Mouse (Mus musculus) ES-E14 (cell line): ENCODE measurements at regions not wholly inside any gene's neighbourhood (a gene's known extent, or its start where the extent isn't known, plus 50 kb on each side); places are given as distances from the start of the nearest gene placed in this dataset.

Experiments
- DNase-seq: peaks from one replicate; pipeline ENCODE4 v3.0.0-alpha.2; 2013; ENCODE audit warnings: low read depth, low spot score
- H3K27ac ChIP-seq: 2 replicates; pipeline ENCODE4 v1.5.1; 2012; ENCODE audit warnings: low read depth, mild to moderate bottlenecking, low read length, moderate library complexity, mixed read lengths; ENCODE audit not compliant: poor library complexity, insufficient read depth, severe bottlenecking
- H3K36me3 ChIP-seq: 2 replicates; pipeline ENCODE4 v1.6.1; 2012; ENCODE audit warnings: mild to moderate bottlenecking, low read length, moderate library complexity, mixed read lengths; ENCODE audit not compliant: control insufficient read depth, poor library complexity, insufficient read depth, severe bottlenecking
- H3K4me1 ChIP-seq, 2 experiments: fragments of 150-350 bp in 1 of 2; sonication (generic) in 1 of 2; 2 replicates each; pipeline ENCODE4 v1.6.1; 2012; ENCODE audit warnings: low read length in 2 of 2, mild to moderate bottlenecking in 1 of 2, mixed read lengths in 1 of 2; ENCODE audit not compliant: control insufficient read depth in 2 of 2, insufficient read depth in 2 of 2, poor library complexity in 1 of 2
- H3K4me3 ChIP-seq, 2 experiments: fragments of 150-350 bp in 1 of 2; sonication (generic) in 1 of 2; 2 replicates each; pipeline ENCODE4 v1.5.1; 2012; ENCODE audit warnings: low read length in 2 of 2, low read depth in 1 of 2, mild to moderate bottlenecking in 1 of 2, mixed read lengths in 1 of 2; ENCODE audit not compliant: insufficient read depth in 1 of 2, poor library complexity in 1 of 2, severe bottlenecking in 1 of 2
- H3K9ac ChIP-seq: 2 replicates; pipeline ENCODE4 v1.6.1; 2012; ENCODE audit warnings: low read depth, mild to moderate bottlenecking, low read length, mixed read lengths; ENCODE audit not compliant: poor library complexity, insufficient read depth, severe bottlenecking
- H3K9me3 ChIP-seq: fragments of 150-350 bp; sonication (generic); 2 replicates; pipeline ENCODE4 v1.6.1; 2012; ENCODE audit warnings: low read depth, mild to moderate bottlenecking, low read length; ENCODE audit not compliant: control insufficient read depth, insufficient read depth
- CHD2 ChIP-seq: IDR thresholded peaks from 2 replicates; pipeline ENCODE4 v1.6.1; 2014; ENCODE audit warnings: mild to moderate bottlenecking, low read depth, low read length, inconsistent platforms
- HCFC1 ChIP-seq: IDR thresholded peaks from 2 replicates; pipeline ENCODE4 v1.6.1; 2012; ENCODE audit warnings: low read length, inconsistent platforms, borderline replicate concordance; ENCODE audit not compliant: insufficient read depth
- MAFK ChIP-seq: IDR thresholded peaks from 2 replicates; pipeline ENCODE4 v1.6.1; 2014; ENCODE audit warnings: mild to moderate bottlenecking, low read depth, low read length, inconsistent platforms; ENCODE audit not compliant: insufficient read depth
- ZC3H11A ChIP-seq: IDR thresholded peaks from 2 replicates; pipeline ENCODE4 v1.6.1; 2012; ENCODE audit warnings: low read depth, mild to moderate bottlenecking, inconsistent platforms, low read length, borderline replicate concordance
- ZNF384 ChIP-seq: IDR thresholded peaks from 2 replicates; pipeline ENCODE4 v1.6.1; 2012; ENCODE audit warnings: low read depth, low read length, inconsistent platforms
- in situ Hi-C, 2 experiments: fragments of 600-800 bp; cut with MboI; formaldehyde crosslinking; loops; one replicate each; pipeline ENCODE4 v1.15.1; 2025; ENCODE audit warnings: low sequenced_read_pairs in 2 of 2, inconsistent platforms in 1 of 2; ENCODE audit not compliant: unreplicated experiment in 2 of 2

GRCm38 (mm10) chr6:50807187-50808012 lies 153.2 kb upstream of the Npvf start:
- DNase-seq: no peak
- Histone ChIP-seq H3K9me3 (no peaks in the 10 kb centered on the region), H3K27ac (no peak overlapping the region), H3K9ac (no peak overlapping the region), H3K4me1 (no peaks in the 10 kb centered on the region), H3K4me3 (no peak overlapping the region), H3K36me3 (no peaks in the 10 kb centered on the region)
- TF ChIP-seq MAFK: no peak
- TF ChIP-seq CHD2: no peak
- TF ChIP-seq ZNF384: no peak
- TF ChIP-seq HCFC1: no peak
- TF ChIP-seq ZC3H11A: no peak
- in situ Hi-C loops: loop anchor here in 1 of 2 experiments (25.0 kb wide), 1 partner anchor 355 kb away; no protein-coding TSS in a partner anchor

DNA sequence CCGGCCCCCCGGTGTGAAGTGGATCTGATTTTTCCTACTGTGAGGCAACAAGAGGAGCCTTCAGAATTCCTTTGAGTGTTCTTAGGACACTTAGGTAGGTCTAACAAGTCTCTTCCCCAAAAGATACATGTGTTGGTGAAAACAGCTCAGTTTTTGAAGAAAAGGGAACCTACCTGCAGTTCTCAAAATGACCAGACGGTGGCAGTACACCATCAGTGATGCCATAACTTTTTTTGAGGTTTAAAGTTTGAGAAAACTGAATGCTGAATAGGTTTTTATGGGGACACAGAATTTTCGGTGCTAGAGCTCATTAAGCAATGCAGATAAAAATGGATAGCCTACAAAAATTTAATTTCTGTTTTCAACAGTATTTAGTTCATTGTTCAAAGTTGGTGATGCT lies 153.9 kb upstream of the Npvf start:
- no peak for DNase-seq
- Histone ChIP-seq H3K9ac (no peak overlapping the region), H3K4me3 (no peak overlapping the region), H3K27ac (no peak overlapping the region), H3K9me3 (no peaks in the 10 kb centered on the region), H3K4me1 (no peaks in the 10 kb centered on the region), H3K36me3 (no peaks in the 10 kb centered on the region)
- in situ Hi-C loops: loop anchor here in 1 of 2 experiments (25.0 kb wide), 1 partner anchor 354 kb away; no protein-coding TSS in a partner anchor
- TF ChIP-seq ZC3H11A (peak; percentile 88), MAFK (no peak)

- H3K9ac ChIP-seq: no peak overlapping the region
- DNase-seq: no peak
- in situ Hi-C loops: loop anchor here in 1 of 2 experiments (25.0 kb wide), 1 partner anchor 353 kb away; no protein-coding TSS in a partner anchor
These were observed 154.8 kb upstream of the Npvf start for GRCm38 (mm10) chr6:50808811-50809668.

GRCm38 (mm10) chr6:50809669-50809983 lies 155.4 kb upstream of the Npvf start:
- no peak for DNase-seq
- in situ Hi-C loops: loop anchor here in 1 of 2 experiments (25.0 kb wide), 1 partner anchor 353 kb away; no protein-coding TSS in a partner anchor
- H3K4me1 ChIP-seq: no peaks in the 10 kb centered on the region
- no peaks in the 10 kb centered on the region for H3K36me3 ChIP-seq
- no peak overlapping the region for H3K9ac ChIP-seq
- no peak overlapping the region for H3K4me3 ChIP-seq
- H3K9me3 ChIP-seq: no peaks in the 10 kb centered on the region
- TF ChIP-seq MAFK (no peak), ZNF384 (no peak), HCFC1 (no peak), ZC3H11A (no peak)
- no peak overlapping the region for H3K27ac ChIP-seq

More at GRCm38 (mm10) chr6:50808811-50809668, 154.8 kb upstream of the Npvf start:
- Histone ChIP-seq H3K27ac (no peak overlapping the region), H3K9me3 (no peaks in the 10 kb centered on the region), H3K4me3 (no peak overlapping the region), H3K36me3 (no peaks in the 10 kb centered on the region), H3K4me1 (no peaks in the 10 kb centered on the region)
- TF ChIP-seq ZNF384 (no peak), CHD2 (no peak), HCFC1 (no peak), ZC3H11A (no peak), MAFK (no peak)
